Mouse (Mus musculus) forebrain, embryonic 15.5 days (tissue): ENCODE data around the gene Cfc1. TPM values are rescaled to one million over a fixed set of nuclear protein-coding genes. Genes with fewer than 3 reads are reported as not detected.
"Not testable (repeated sequence)": the region's sequence is repeated elsewhere in the genome, so short reads cannot be mapped to it uniquely, and the experiment has no call there.

Experiments
- ATAC-seq: fragments of 200-750 bp; cut with Nextera tagmentation; replicated peaks from 2 replicates; pipeline ENCODE4 v1.8.0; 2017; ENCODE audit warnings: mild to moderate bottlenecking, moderate TSS enrichment, moderate library complexity
- H3K27ac ChIP-seq: fragments of 300-500 bp; sonication (generic); replicated peaks from 2 replicates; pipeline ENCODE4 v1.5.1; 2015; ENCODE audit warnings: mild to moderate bottlenecking, inconsistent platforms
- H3K27me3 ChIP-seq: fragments of 300-500 bp; sonication (generic); 2 replicates; pipeline ENCODE4 v1.6.1; 2015; ENCODE audit warnings: inconsistent platforms
- H3K36me3 ChIP-seq: fragments of 300-500 bp; sonication (generic); 2 replicates; pipeline ENCODE4 v1.6.1; 2015; ENCODE audit warnings: mild to moderate bottlenecking, inconsistent platforms
- H3K4me1 ChIP-seq: fragments of 300-500 bp; sonication (generic); 2 replicates; pipeline ENCODE4 v1.6.1; 2015; ENCODE audit warnings: inconsistent platforms
- H3K4me2 ChIP-seq: fragments of 300-500 bp; sonication (generic); replicated peaks from 2 replicates; pipeline ENCODE4 v1.6.1; 2015; ENCODE audit warnings: mild to moderate bottlenecking, inconsistent platforms
- H3K4me3 ChIP-seq: fragments of 300-500 bp; sonication (generic); 2 replicates; pipeline ENCODE4 v1.5.1; 2015; ENCODE audit warnings: mild to moderate bottlenecking, inconsistent platforms
- H3K9ac ChIP-seq: fragments of 300-500 bp; sonication (generic); replicated peaks from 2 replicates; pipeline ENCODE4 v1.6.1; 2015; ENCODE audit warnings: mild to moderate bottlenecking, inconsistent platforms
- H3K9me3 ChIP-seq: fragments of 300-500 bp; sonication (generic); 2 replicates; pipeline ENCODE4 v1.6.1; 2016; ENCODE audit warnings: inconsistent platforms
- WGBS: fragments of 180-500 bp; shearing (Covaris S2); methylation state at CpG from one replicate; pipeline ENCODE4 v1.1.7; 2015; ENCODE audit warnings: mixed read lengths; 5-methylcytosine and 5-hydroxymethylcytosine counted together
- polyA plus RNA-seq: library from polyadenylated mRNA; unstranded; fragments of >200 nt; fragmentation: Nextera tagmentation; extraction: Ambion mirVana; gene quantifications from 2 replicates; pipeline ENCODE4 v1.2.1, GENCODE M21; 2015

Cfc1 gene
- not detected in 2 replicates for polyA plus RNA-seq

DNA sequence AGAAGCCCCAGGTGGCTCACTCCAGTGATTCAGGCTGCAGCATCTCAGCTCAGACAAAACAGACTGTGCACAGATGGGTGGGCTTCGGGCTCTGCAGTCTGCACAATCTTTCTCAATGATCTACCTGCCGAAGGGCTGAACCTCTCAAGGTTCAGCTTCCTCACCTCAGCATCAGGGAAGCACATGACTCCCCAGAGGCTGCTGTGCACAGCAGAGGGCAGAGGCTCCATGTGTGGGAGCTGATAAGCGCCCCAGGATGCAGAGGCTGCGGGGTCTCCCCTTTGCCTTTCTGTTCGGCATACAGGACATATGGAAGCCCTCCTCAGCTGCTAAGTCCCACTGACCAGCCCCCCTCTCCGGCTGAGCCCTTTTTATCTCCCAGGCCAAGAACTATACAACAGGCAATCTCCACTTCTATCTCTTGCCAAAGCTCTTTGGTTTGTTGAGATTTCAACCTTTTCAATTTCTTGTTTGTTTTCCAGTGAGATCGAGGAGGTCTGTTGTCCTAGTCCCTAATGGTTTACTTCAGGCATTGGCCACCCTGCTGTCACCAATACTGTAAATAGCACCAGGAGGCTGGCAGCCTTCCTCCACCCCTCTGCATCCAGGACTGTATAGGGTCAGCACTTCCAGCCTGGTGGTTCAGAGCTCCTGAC is at the start of gene Cfc1:
Gene Cfc1 (plus strand): TSS at position 606 of the 656 bp plus-strand sequence.
- not testable (repeated sequence) for ATAC-seq, H3K9ac ChIP-seq

DNA sequence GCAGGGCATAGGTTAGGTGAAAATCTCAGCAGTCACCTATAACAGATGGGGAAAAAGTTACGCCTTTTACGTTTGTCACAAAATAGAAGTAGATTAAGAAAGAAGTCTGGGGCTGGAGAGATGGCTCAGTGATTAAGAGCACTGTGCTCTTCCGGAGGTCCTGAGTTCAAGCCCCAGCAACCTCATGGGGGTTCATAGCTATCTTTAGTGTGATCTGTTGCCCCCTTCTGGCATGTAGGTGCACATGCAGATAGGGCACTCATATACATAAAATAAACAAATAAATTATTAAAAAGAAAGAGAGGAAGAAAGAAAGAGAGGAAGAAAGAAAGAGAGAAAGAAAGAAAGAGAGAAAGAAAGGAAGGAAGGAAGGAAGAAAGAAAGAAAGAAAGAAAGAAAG is 48.1 kb upstream of the Cfc1 start:
- no peak overlapping the region for H3K4me2 ChIP-seq
- no peaks in the 10 kb centered on the region for H3K9me3 ChIP-seq
- no peaks in the 10 kb centered on the region for H3K36me3 ChIP-seq
- H3K27me3 ChIP-seq: no peaks in the 10 kb centered on the region
- no peak overlapping the region for H3K9ac ChIP-seq
- H3K4me3 ChIP-seq: no peak overlapping the region
- peaks cover 5% of the 10 kb centered on the region for H3K4me1 ChIP-seq
- H3K27ac ChIP-seq: no peak overlapping the region
- 92% methylated on average over 3 of the region's 3 CpGs for WGBS
- ATAC-seq: no peak

More for the DNA sequence above, at the start of gene Cfc1:
- not testable (repeated sequence) for H3K27ac ChIP-seq, H3K9me3 ChIP-seq, H3K4me1 ChIP-seq, H3K36me3 ChIP-seq, H3K4me3 ChIP-seq
- peak within 1 kb of the TSS; percentile 27; the same call in 1 of the 2 replicates for H3K4me2 ChIP-seq
- WGBS: 30% methylated on average over 7 of the region's 7 CpGs
- peaks cover 33% of the 10 kb centered on the region for H3K27me3 ChIP-seq

- 88% methylated on average over 6 of the region's 6 CpGs for WGBS
- no peaks in the 10 kb centered on the region for H3K9me3 ChIP-seq
- no peaks in the 10 kb centered on the region for H3K36me3 ChIP-seq
- no peak overlapping the region for H3K4me3 ChIP-seq
- no peak overlapping the region for H3K4me2 ChIP-seq
- no peak overlapping the region for H3K9ac ChIP-seq
- H3K4me1 ChIP-seq: peaks cover 5% of the 10 kb centered on the region
- ATAC-seq: no peak
- H3K27ac ChIP-seq: no peak overlapping the region
- H3K27me3 ChIP-seq: no peaks in the 10 kb centered on the region
Measured at GRCm38 (mm10) chr1:34489852-34490541, 45.5 kb upstream of the Cfc1 start.

DNA sequence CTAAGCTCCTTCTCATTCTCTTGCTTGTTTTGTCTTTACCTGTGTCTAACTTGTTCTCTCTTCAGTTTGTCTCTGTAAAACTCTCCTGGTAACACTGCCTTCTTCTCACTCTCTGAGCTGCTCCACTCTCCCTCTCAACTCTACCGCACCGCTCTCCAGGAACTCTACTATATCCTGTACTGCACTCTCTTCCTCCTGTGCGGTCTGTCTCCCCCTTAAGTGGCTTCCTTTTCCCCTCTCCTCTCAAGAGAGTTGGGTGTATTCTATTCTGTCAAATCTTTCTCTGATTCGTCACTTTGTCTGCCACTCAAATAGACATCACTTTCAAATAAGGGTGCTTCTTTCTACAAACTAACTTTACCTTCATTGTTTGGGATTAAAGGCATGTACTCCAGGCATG is 44.0 kb upstream of the Cfc1 start:
- no peak overlapping the region for H3K4me2 ChIP-seq
- no peaks in the 10 kb centered on the region for H3K27me3 ChIP-seq
- H3K4me1 ChIP-seq: no peaks in the 10 kb centered on the region
- no peaks in the 10 kb centered on the region for H3K36me3 ChIP-seq
- no peaks in the 10 kb centered on the region for H3K9me3 ChIP-seq
- H3K4me3 ChIP-seq: no peak overlapping the region
- no peak overlapping the region for H3K27ac ChIP-seq
- no peak overlapping the region for H3K9ac ChIP-seq
- WGBS: 86% methylated on average over 4 of the region's 4 CpGs
- no peak for ATAC-seq

DNA sequence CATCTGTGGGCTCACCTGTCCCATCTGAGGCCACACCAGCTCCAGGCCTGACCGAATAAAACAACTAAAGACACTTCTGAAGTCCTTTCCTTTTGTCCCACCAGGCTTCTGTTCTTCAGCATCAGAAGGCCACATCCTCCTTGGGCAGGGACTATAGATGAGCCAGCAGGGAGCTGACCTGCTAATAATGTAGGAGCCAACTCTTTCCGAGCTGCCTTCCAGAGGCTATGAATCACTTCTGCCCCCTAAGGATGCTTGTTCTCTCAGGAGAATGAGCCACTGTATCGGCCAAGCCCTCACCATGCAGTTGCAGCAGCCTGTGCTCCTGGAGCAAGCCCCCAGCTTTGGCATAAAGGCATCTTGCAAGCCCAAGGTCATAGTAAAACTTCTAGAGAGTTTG is 32.5 kb upstream of the Cfc1 start:
- no peak overlapping the region for H3K27ac ChIP-seq
- no peaks in the 10 kb centered on the region for H3K9me3 ChIP-seq
- 47% methylated on average over 3 of the region's 3 CpGs for whole genome bisulfite sequencing
- no peak overlapping the region for H3K4me2 ChIP-seq
- H3K36me3 ChIP-seq: no peaks in the 10 kb centered on the region
- no peak overlapping the region for H3K4me3 ChIP-seq
- no peak overlapping the region for H3K9ac ChIP-seq
- ATAC-seq: no peak
- H3K27me3 ChIP-seq: no peaks in the 10 kb centered on the region
- no peaks in the 10 kb centered on the region for H3K4me1 ChIP-seq

DNA sequence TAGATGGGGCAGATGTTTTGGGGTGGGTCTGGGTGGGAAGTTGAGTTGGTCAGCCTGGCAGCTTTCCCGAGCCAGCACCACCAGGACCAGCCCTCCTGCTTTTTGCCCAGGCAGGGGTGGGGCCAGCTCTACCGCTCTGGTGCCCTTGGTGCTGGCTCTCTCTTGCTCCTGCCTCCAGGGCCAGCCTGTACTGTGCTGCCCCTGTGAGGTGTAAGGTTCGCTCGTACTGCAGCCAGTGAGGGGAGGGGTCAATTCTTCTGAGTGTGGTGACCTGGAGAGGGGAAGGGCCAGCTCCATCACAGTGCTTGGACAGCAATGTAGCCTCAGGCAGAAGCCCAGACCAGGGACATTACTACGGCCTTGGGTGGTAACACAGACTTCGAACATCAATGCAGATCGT is 30.1 kb upstream of the Cfc1 start:
- Histone ChIP-seq H3K9me3 (no peaks in the 10 kb centered on the region), H3K27me3 (no peaks in the 10 kb centered on the region), H3K9ac (no peak overlapping the region), H3K4me2 (no peak overlapping the region), H3K27ac (no peak overlapping the region), H3K4me3 (no peak overlapping the region), H3K36me3 (no peaks in the 10 kb centered on the region), H3K4me1 (no peaks in the 10 kb centered on the region)
- 70% methylated on average over 7 of the region's 7 CpGs for WGBS
- no peak for ATAC-seq

DNA sequence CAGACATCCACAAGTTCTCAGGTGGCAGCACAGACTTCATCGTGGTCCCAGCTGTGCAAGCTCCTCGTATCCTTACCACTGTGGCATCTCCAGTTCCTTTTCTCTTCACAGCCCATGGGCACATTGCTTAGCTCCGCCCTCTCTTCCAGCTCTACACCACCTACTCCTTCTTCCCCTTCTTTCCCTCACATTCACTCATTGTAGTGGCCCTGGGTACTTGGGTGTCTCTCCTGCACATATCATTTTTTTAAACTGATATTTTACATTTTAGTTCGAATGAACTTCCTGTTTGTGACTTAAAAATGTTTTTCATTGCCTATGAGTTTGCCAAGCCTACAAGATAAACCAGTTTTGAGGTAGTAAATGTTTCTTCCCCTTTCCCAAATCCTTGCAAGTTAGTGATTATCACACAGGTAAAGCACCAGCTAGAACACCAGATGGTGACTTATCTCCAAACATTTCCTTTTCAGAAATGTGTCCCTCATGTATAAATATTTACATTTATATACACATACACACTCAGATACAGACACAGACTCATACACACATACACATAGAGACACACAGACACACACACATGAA is 29.4 kb upstream of the Cfc1 start:
- Histone ChIP-seq H3K27me3 (no peaks in the 10 kb centered on the region), H3K36me3 (no peaks in the 10 kb centered on the region), H3K27ac (no peak overlapping the region), H3K4me2 (no peak overlapping the region), H3K9ac (no peak overlapping the region), H3K4me3 (no peak overlapping the region), H3K9me3 (no peaks in the 10 kb centered on the region), H3K4me1 (no peaks in the 10 kb centered on the region)
- 84% methylated on average over 4 of the region's 4 CpGs for WGBS
- no peak for ATAC-seq

DNA sequence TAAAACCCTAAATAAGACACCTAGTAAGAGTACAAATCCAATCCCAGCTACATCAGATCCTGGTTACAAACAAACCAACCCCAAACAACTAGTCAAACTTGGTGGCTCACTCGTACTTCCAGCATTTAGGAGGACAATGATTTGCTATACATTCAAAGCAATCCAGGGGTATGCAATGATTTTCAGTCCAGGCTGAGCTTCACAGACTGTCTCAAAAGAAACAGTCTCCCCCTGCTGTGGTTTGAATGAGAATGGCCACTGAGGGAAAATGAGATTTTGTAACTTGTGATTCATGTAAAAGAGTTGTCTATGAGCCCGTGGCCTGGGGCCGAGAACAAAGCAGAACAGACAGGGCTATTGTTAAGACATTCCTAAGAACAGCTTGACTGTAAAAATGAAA is 27.5 kb upstream of the Cfc1 start:
- H3K4me3 ChIP-seq: no peak overlapping the region
- H3K4me1 ChIP-seq: no peaks in the 10 kb centered on the region
- ATAC-seq: no peak
- no peaks in the 10 kb centered on the region for H3K36me3 ChIP-seq
- 80% methylated on average over 3 of the region's 3 CpGs for WGBS
- no peaks in the 10 kb centered on the region for H3K27me3 ChIP-seq
- no peak overlapping the region for H3K9ac ChIP-seq
- no peak overlapping the region for H3K4me2 ChIP-seq
- H3K9me3 ChIP-seq: no peaks in the 10 kb centered on the region
- no peak overlapping the region for H3K27ac ChIP-seq

GRCm38 (mm10) chr1:34510575-34510981 is 24.9 kb upstream of the Cfc1 start:
- H3K36me3 ChIP-seq: no peaks in the 10 kb centered on the region
- H3K27ac ChIP-seq: no peak overlapping the region
- H3K4me1 ChIP-seq: no peaks in the 10 kb centered on the region
- H3K27me3 ChIP-seq: no peaks in the 10 kb centered on the region
- no peak overlapping the region for H3K4me2 ChIP-seq
- H3K9me3 ChIP-seq: no peaks in the 10 kb centered on the region
- ATAC-seq: no peak
- H3K4me3 ChIP-seq: no peak overlapping the region
- WGBS: 4% methylated on average over 7 of the region's 7 CpGs
- H3K9ac ChIP-seq: no peak overlapping the region

DNA sequence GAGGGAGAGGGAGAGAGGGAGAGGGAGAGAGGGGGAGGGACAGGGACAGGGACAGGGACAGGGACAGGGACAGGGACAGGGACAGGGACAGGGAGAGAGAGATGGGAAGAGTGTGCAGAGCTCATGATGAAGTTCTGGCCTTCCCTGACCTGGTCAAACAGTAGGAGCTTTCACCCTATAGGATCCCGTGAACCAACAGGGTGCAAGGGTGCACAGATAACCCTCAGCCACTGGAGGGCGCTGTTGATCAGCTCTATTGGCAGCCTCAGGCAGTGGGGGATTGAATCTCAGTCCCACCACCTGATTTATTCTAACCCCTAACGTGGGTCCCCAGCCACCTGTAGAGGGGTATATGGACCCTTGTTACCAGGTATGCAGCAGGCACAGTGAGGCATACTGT is 24.4 kb upstream of the Cfc1 start:
- H3K9ac ChIP-seq: no peak overlapping the region
- H3K9me3 ChIP-seq: no peaks in the 10 kb centered on the region
- 4% methylated on average over 3 of the region's 3 CpGs for WGBS
- H3K4me3 ChIP-seq: no peak overlapping the region
- ATAC-seq: no peak
- no peaks in the 10 kb centered on the region for H3K27me3 ChIP-seq
- no peaks in the 10 kb centered on the region for H3K4me1 ChIP-seq
- H3K4me2 ChIP-seq: no peak overlapping the region
- no peak overlapping the region for H3K27ac ChIP-seq
- no peaks in the 10 kb centered on the region for H3K36me3 ChIP-seq

- Histone ChIP-seq H3K4me3 (no peak overlapping the region), H3K9ac (no peak overlapping the region), H3K9me3 (no peaks in the 10 kb centered on the region), H3K27ac (no peak overlapping the region), H3K4me1 (no peaks in the 10 kb centered on the region), H3K4me2 (no peak overlapping the region), H3K36me3 (no peaks in the 10 kb centered on the region), H3K27me3 (no peaks in the 10 kb centered on the region)
- ATAC-seq: no peak
- WGBS: 83% methylated on average over 4 of the region's 4 CpGs
Measured at GRCm38 (mm10) chr1:34513068-34513467, 22.4 kb upstream of the Cfc1 start.

- H3K4me3 ChIP-seq: no peak overlapping the region
- H3K4me1 ChIP-seq: no peaks in the 10 kb centered on the region
- H3K27ac ChIP-seq: no peak overlapping the region
- no peaks in the 10 kb centered on the region for H3K36me3 ChIP-seq
- H3K9me3 ChIP-seq: no peaks in the 10 kb centered on the region
- H3K27me3 ChIP-seq: no peaks in the 10 kb centered on the region
- no peak overlapping the region for H3K4me2 ChIP-seq
- H3K9ac ChIP-seq: no peak overlapping the region
- 36% methylated on average over 5 of the region's 5 CpGs for WGBS
- no peak for ATAC-seq
Measured at GRCm38 (mm10) chr1:34516595-34516994, 18.9 kb upstream of the Cfc1 start.
